Mouse (Mus musculus): ENCODE measurements around the gene Stn1. TPM values are rescaled to one million over a fixed set of nuclear protein-coding genes. Genes with fewer than 3 reads are reported as not detected.
"Not testable (repeated sequence)": the region's sequence is repeated elsewhere in the genome, so short reads cannot be mapped to it uniquely, and the experiment has no call there.

Gene Stn1
- polyA plus RNA-seq (2016; fragmentation: Nextera tagmentation; extraction: Ambion mirVana), result 41.9 and 45.9 TPM in 2 replicates

- peaks cover 18% of the 10 kb centered on the region for H3K4me1 ChIP-seq
- ATAC-seq (ENCODE audit: low FRiP score, low read depth), result peak; percentile 21
- H3K4me2 ChIP-seq (replicated peaks), result peak within 1 kb of the TSS; percentile 68
- 6% methylated on average over 10 of the region's 10 CpGs for WGBS
- H3K36me3 ChIP-seq, result peaks cover 8% of the 10 kb centered on the region; the same call in 1 of the 2 replicates
- H3K9me3 ChIP-seq, result 0 out of 2 replicates have a peak, but pooled peaks cover 6% of the 10 kb centered on the region
- peak within 1 kb of the TSS; percentile 67 for H3K27ac ChIP-seq (replicated peaks)
- H3K27me3 ChIP-seq, result peaks cover 6% of the 10 kb centered on the region; the same call in 1 of the 2 replicates
- H3K9ac ChIP-seq (replicated peaks), result peak within 1 kb of the TSS; percentile 63
- peak within 1 kb of the TSS; percentile 63 for H3K4me3 ChIP-seq
These were observed at the start of gene Stn1 for GRCm38 (mm10) chr19:47537300-47537792. TSS of gene Stn1 (minus strand) at chr19:47537507.

- Histone ChIP-seq H3K4me3 (no peak overlapping the region), H3K4me2 (replicated peaks) (no peak overlapping the region), H3K4me1 (peaks cover 6% of the 10 kb centered on the region), H3K9ac (replicated peaks) (no peak overlapping the region), H3K27me3 (no peaks in the 10 kb centered on the region), H3K27ac (replicated peaks) (no peak overlapping the region), H3K9me3 (no peaks in the 10 kb centered on the region), H3K36me3 (no peaks in the 10 kb centered on the region)
- ATAC-seq (ENCODE audit: low FRiP score, low read depth), result no peak
- 100% methylated on average over 1 of the region's 1 CpGs for WGBS
These were observed 49.7 kb upstream of the Stn1 start for GRCm38 (mm10) chr19:47587009-47587408.

GRCm38 (mm10) chr19:47585772-47586171, 48.5 kb upstream of the Stn1 start:
- Histone ChIP-seq H3K27me3 (no peaks in the 10 kb centered on the region), H3K4me3 (no peak overlapping the region), H3K27ac (replicated peaks) (no peak overlapping the region), H3K4me1 (peaks cover 17% of the 10 kb centered on the region), H3K36me3 (no peaks in the 10 kb centered on the region), H3K9me3 (no peaks in the 10 kb centered on the region), H3K4me2 (replicated peaks) (no peak overlapping the region), H3K9ac (replicated peaks) (no peak overlapping the region)
- ATAC-seq (ENCODE audit: low FRiP score, low read depth), result no peak
- WGBS, result 68% methylated on average over 1 of the region's 1 CpGs

GRCm38 (mm10) chr19:47579788-47580631, 42.7 kb upstream of the Stn1 start:
- no peaks in the 10 kb centered on the region for H3K9me3 ChIP-seq
- peak overlapping the region; percentile 82 for H3K4me2 ChIP-seq (replicated peaks)
- peak overlapping the region; percentile 92 for H3K27ac ChIP-seq (replicated peaks)
- peaks cover 13% of the 10 kb centered on the region for H3K27me3 ChIP-seq
- peak overlapping the region; percentile 94 for H3K9ac ChIP-seq (replicated peaks)
- peaks cover 23% of the 10 kb centered on the region for H3K4me1 ChIP-seq
- peak overlapping the region; percentile 93 for H3K4me3 ChIP-seq
- no peaks in the 10 kb centered on the region for H3K36me3 ChIP-seq
- under 1% methylated on average over 90 of the region's 96 CpGs for WGBS
- peak; percentile 84 for ATAC-seq (ENCODE audit: low FRiP score, low read depth)

- Histone ChIP-seq H3K9ac (replicated peaks) (peak within 1 kb of the TSS; percentile 94), H3K27me3 (peaks cover 13% of the 10 kb centered on the region), H3K27ac (replicated peaks) (peak within 1 kb of the TSS; percentile 92), H3K4me3 (peak within 1 kb of the TSS; percentile 93), H3K4me1 (peaks cover 23% of the 10 kb centered on the region), H3K4me2 (replicated peaks) (peak within 1 kb of the TSS; percentile 82), H3K36me3 (no peaks in the 10 kb centered on the region), H3K9me3 (no peaks in the 10 kb centered on the region)
- WGBS, result under 1% methylated on average over 50 of the region's 83 CpGs
- ATAC-seq (ENCODE audit: low FRiP score, low read depth), result peak; percentile 93
These were observed 42.0 kb upstream of the Stn1 start, which contains the start of gene Slk for GRCm38 (mm10) chr19:47579225-47579787. TSS of gene Slk (plus strand) at chr19:47579678.

- Histone ChIP-seq H3K27ac (replicated peaks) (peak overlapping the region; percentile 92), H3K36me3 (no peaks in the 10 kb centered on the region), H3K9me3 (no peaks in the 10 kb centered on the region), H3K9ac (replicated peaks) (peak overlapping the region; percentile 94), H3K4me2 (replicated peaks) (peak overlapping the region; percentile 82), H3K27me3 (peaks cover 13% of the 10 kb centered on the region), H3K4me3 (peak overlapping the region; percentile 93), H3K4me1 (peaks cover 23% of the 10 kb centered on the region)
- peak; percentile 36 for ATAC-seq (ENCODE audit: low FRiP score, low read depth)
- 17% methylated on average over 13 of the region's 13 CpGs for WGBS
These were observed 41.4 kb upstream of the Stn1 start for GRCm38 (mm10) chr19:47578581-47579224.

GRCm38 (mm10) chr19:47573718-47574117, 36.4 kb upstream of the Stn1 start:
- Histone ChIP-seq H3K9me3 (no peaks in the 10 kb centered on the region), H3K36me3 (no peaks in the 10 kb centered on the region), H3K27ac (replicated peaks) (no peak overlapping the region), H3K9ac (replicated peaks) (no peak overlapping the region), H3K4me1 (peaks cover 4% of the 10 kb centered on the region; the same call in 1 of the 2 replicates), H3K4me2 (replicated peaks) (no peak overlapping the region), H3K4me3 (no peak overlapping the region), H3K27me3 (peaks cover 35% of the 10 kb centered on the region)
- no peak for ATAC-seq (ENCODE audit: low FRiP score, low read depth)
- WGBS, result 84% methylated on average over 3 of the region's 3 CpGs

GRCm38 (mm10) chr19:47571981-47572380, 34.7 kb upstream of the Stn1 start:
- not testable (repeated sequence) for H3K27ac ChIP-seq (replicated peaks); H3K4me1 ChIP-seq; H3K4me3 ChIP-seq; ATAC-seq (ENCODE audit: low FRiP score, low read depth); H3K36me3 ChIP-seq; H3K9me3 ChIP-seq; H3K9ac ChIP-seq (replicated peaks); H3K4me2 ChIP-seq (replicated peaks)
- H3K27me3 ChIP-seq, result peaks cover 41% of the 10 kb centered on the region
- WGBS, result 57% methylated on average over 4 of the region's 4 CpGs

- no peak overlapping the region for H3K27ac ChIP-seq (replicated peaks)
- no peak overlapping the region for H3K4me3 ChIP-seq
- no peak overlapping the region for H3K4me2 ChIP-seq (replicated peaks)
- 95% methylated on average over 5 of the region's 5 CpGs for WGBS
- H3K9ac ChIP-seq (replicated peaks), result no peak overlapping the region
- no peaks in the 10 kb centered on the region for H3K36me3 ChIP-seq
- peaks cover 51% of the 10 kb centered on the region for H3K27me3 ChIP-seq
- H3K9me3 ChIP-seq, result no peaks in the 10 kb centered on the region
- ATAC-seq (ENCODE audit: low FRiP score, low read depth), result no peak
- H3K4me1 ChIP-seq, result peaks cover 10% of the 10 kb centered on the region; the same call in 1 of the 2 replicates
These were observed 32.7 kb upstream of the Stn1 start for GRCm38 (mm10) chr19:47570042-47570441.

- H3K27me3 ChIP-seq, result peaks cover 68% of the 10 kb centered on the region
- H3K9ac ChIP-seq (replicated peaks), result no peak overlapping the region
- WGBS, result 74% methylated on average over 8 of the region's 8 CpGs
- H3K4me3 ChIP-seq, result no peak overlapping the region
- H3K36me3 ChIP-seq, result no peaks in the 10 kb centered on the region
- no peak overlapping the region for H3K27ac ChIP-seq (replicated peaks)
- peaks cover 14% of the 10 kb centered on the region; the same call in 1 of the 2 replicates for H3K4me1 ChIP-seq
- no peak for ATAC-seq (ENCODE audit: low FRiP score, low read depth)
- H3K4me2 ChIP-seq (replicated peaks), result no peak overlapping the region
- no peaks in the 10 kb centered on the region for H3K9me3 ChIP-seq
These were observed 28.7 kb upstream of the Stn1 start for GRCm38 (mm10) chr19:47565994-47566393.

GRCm38 (mm10) chr19:47565031-47565654, 27.8 kb upstream of the Stn1 start:
- peak; percentile 82 for ATAC-seq (ENCODE audit: low FRiP score, low read depth)
- Histone ChIP-seq H3K4me2 (replicated peaks) (0 out of 2 replicates have a peak overlapping the region, but pooled peaks have one; percentile 8), H3K27me3 (peaks cover 74% of the 10 kb centered on the region), H3K9me3 (no peaks in the 10 kb centered on the region), H3K36me3 (no peaks in the 10 kb centered on the region), H3K4me1 (peaks cover 14% of the 10 kb centered on the region; the same call in 1 of the 2 replicates), H3K9ac (replicated peaks) (no peak overlapping the region), H3K4me3 (no peak overlapping the region), H3K27ac (replicated peaks) (peak overlapping the region; percentile 25; the same call in 1 of the 2 replicates)
- WGBS, result 14% methylated on average over 17 of the region's 17 CpGs

Measured in midbrain, embryonic 12.5 days (tissue).